Mouse (Mus musculus) midbrain, postnatal 0 days (tissue): ENCODE results near the gene Ddit4l. TPM values are rescaled to one million over a fixed set of nuclear protein-coding genes. Genes with fewer than 3 reads are reported as not detected.
"Not testable (repeated sequence)": the region's sequence is repeated elsewhere in the genome, so short reads cannot be mapped to it uniquely, and the experiment has no call there.

Experiments
- ATAC-seq: fragments of 200-750 bp; cut with Nextera tagmentation; 2 replicates; pipeline ENCODE4 v1.8.0; 2017; ENCODE audit warnings: moderate number of reproducible peaks, mild to moderate bottlenecking, moderate TSS enrichment, moderate library complexity; ENCODE audit not compliant: low FRiP score
- DNase-seq: peaks from one replicate; pipeline ENCODE4 v3.0.0-alpha.2; 2015; ENCODE audit warnings: low spot score
- H3K27ac ChIP-seq: fragments of 300-500 bp; sonication (generic); 2 replicates; pipeline ENCODE4 v1.5.1; 2014; ENCODE audit warnings: low read depth, mild to moderate bottlenecking, low read length, mixed read lengths
- H3K27me3 ChIP-seq: fragments of 300-500 bp; sonication (generic); 2 replicates; pipeline ENCODE4 v1.6.1; 2014; ENCODE audit warnings: low read length, control low read depth, mixed read lengths; ENCODE audit not compliant: insufficient read depth
- H3K36me3 ChIP-seq: fragments of 300-500 bp; sonication (generic); 2 replicates; pipeline ENCODE4 v1.6.1; 2014; ENCODE audit warnings: low read length, control low read depth, mixed read lengths; ENCODE audit not compliant: insufficient read depth
- H3K4me1 ChIP-seq: fragments of 300-500 bp; sonication (generic); 2 replicates; pipeline ENCODE4 v1.6.1; 2014; ENCODE audit warnings: mild to moderate bottlenecking, control low read depth, antibody characterized with exemption, low read length, mixed read lengths; ENCODE audit not compliant: insufficient read depth
- H3K4me2 ChIP-seq: fragments of 300-500 bp; sonication (generic); 2 replicates; pipeline ENCODE4 v1.6.1; 2014; ENCODE audit warnings: low read depth, mild to moderate bottlenecking, low read length, mixed read lengths; ENCODE audit not compliant: poor library complexity, severe bottlenecking
- H3K4me3 ChIP-seq: fragments of 300-500 bp; sonication (generic); 2 replicates; pipeline ENCODE4 v1.5.1; 2014; ENCODE audit warnings: low read depth, mild to moderate bottlenecking, low read length, moderate library complexity
- H3K9ac ChIP-seq: fragments of 300-500 bp; sonication (generic); replicated peaks from 2 replicates; pipeline ENCODE4 v1.6.1; 2014; ENCODE audit warnings: mild to moderate bottlenecking, low read length, moderate library complexity, mixed read lengths; ENCODE audit not compliant: poor library complexity, severe bottlenecking
- H3K9me3 ChIP-seq: fragments of 300-500 bp; sonication (generic); 2 replicates; pipeline ENCODE4 v1.6.1; 2016; ENCODE audit warnings: low read length, control low read depth
- CTCF ChIP-seq: IDR thresholded peaks from 2 replicates; pipeline ENCODE4 v1.5.1; 2016; ENCODE audit warnings: antibody characterized with exemption, mild to moderate bottlenecking
- WGBS: fragments of 180-500 bp; shearing (Covaris S2); extraction: QIAGEN DNeasy Blood & Tissue Kit; methylation state at CpG from one replicate; pipeline ENCODE4 v1.1.7; 2014; 5-methylcytosine and 5-hydroxymethylcytosine counted together
- polyA plus RNA-seq: library from polyadenylated mRNA; unstranded; fragments of >200 nt; fragmentation: Nextera tagmentation; extraction: Ambion mirVana; gene quantifications from 2 replicates; pipeline ENCODE4 v1.2.1, GENCODE M21; 2015
- total RNA-seq: library from RNA; depleted of rRNA; stranded (reverse); fragments of >200 nt; gene quantifications from 2 replicates; pipeline ENCODE4 v1.2.3, GENCODE M21; 2014

Gene Ddit4l
- total and polyA plus RNA-seq, 2 experiments from 2014 or later = 3.5 to 3.8 TPM

GRCm38 (mm10) chr3:137642568-137642967 lies 21.2 kb downstream of the Ddit4l start:
- no peak for ATAC-seq
- H3K36me3 ChIP-seq = no peaks in the 10 kb centered on the region
- no peak for TF ChIP-seq CTCF
- H3K4me2 ChIP-seq = no peak overlapping the region
- no peak overlapping the region for H3K27ac ChIP-seq
- no peak overlapping the region for H3K9ac ChIP-seq
- no peaks in the 10 kb centered on the region for H3K4me1 ChIP-seq
- no peaks in the 10 kb centered on the region for H3K9me3 ChIP-seq
- WGBS = 54% methylated on average over 3 of the region's 3 CpGs
- no peak for DNase-seq
- H3K27me3 ChIP-seq = no peaks in the 10 kb centered on the region
- no peak overlapping the region for H3K4me3 ChIP-seq

GRCm38 (mm10) chr3:137644081-137644480 lies 22.7 kb downstream of the Ddit4l start:
- Histone ChIP-seq H3K4me2 (no peak overlapping the region), H3K27me3 (no peaks in the 10 kb centered on the region), H3K27ac (no peak overlapping the region), H3K9me3 (no peaks in the 10 kb centered on the region), H3K36me3 (no peaks in the 10 kb centered on the region), H3K9ac (no peak overlapping the region), H3K4me3 (no peak overlapping the region), H3K4me1 (no peaks in the 10 kb centered on the region)
- WGBS = 91% methylated on average over 3 of the region's 3 CpGs
- TF ChIP-seq CTCF = no peak
- DNase-seq (no peak), ATAC-seq (no peak)

GRCm38 (mm10) chr3:137644947-137645346 lies 23.5 kb downstream of the Ddit4l start:
- no peak for TF ChIP-seq CTCF
- H3K4me1 ChIP-seq = no peaks in the 10 kb centered on the region
- ATAC-seq = no peak

GRCm38 (mm10) chr3:137647427-137648100 lies 26.2 kb downstream of the Ddit4l start:
- H3K4me2 ChIP-seq = no peak overlapping the region
- no peak overlapping the region for H3K4me3 ChIP-seq
- ATAC-seq (no peak), DNase-seq (peak; percentile 29)
- TF ChIP-seq CTCF = no peak
- H3K9ac ChIP-seq = no peak overlapping the region
- 58% methylated on average over 12 of the region's 12 CpGs for WGBS
- no peaks in the 10 kb centered on the region for H3K36me3 ChIP-seq
- H3K27me3 ChIP-seq = no peaks in the 10 kb centered on the region
- no peaks in the 10 kb centered on the region for H3K9me3 ChIP-seq
- H3K4me1 ChIP-seq = no peaks in the 10 kb centered on the region
- H3K27ac ChIP-seq = no peak overlapping the region

More at GRCm38 (mm10) chr3:137644947-137645346, 23.5 kb downstream of the Ddit4l start:
- Histone ChIP-seq H3K9ac (no peak overlapping the region), H3K4me2 (no peak overlapping the region), H3K27me3 (no peaks in the 10 kb centered on the region), H3K36me3 (no peaks in the 10 kb centered on the region), H3K9me3 (no peaks in the 10 kb centered on the region), H3K27ac (no peak overlapping the region), H3K4me3 (no peak overlapping the region)
- 89% methylated on average over 6 of the region's 6 CpGs for WGBS
- no peak for DNase-seq

GRCm38 (mm10) chr3:137649112-137649511 lies 27.7 kb downstream of the Ddit4l start:
- Histone ChIP-seq H3K4me2 (no peak overlapping the region), H3K27me3 (no peaks in the 10 kb centered on the region), H3K9ac (no peak overlapping the region), H3K4me1 (no peaks in the 10 kb centered on the region), H3K36me3 (no peaks in the 10 kb centered on the region), H3K4me3 (no peak overlapping the region), H3K9me3 (no peaks in the 10 kb centered on the region), H3K27ac (no peak overlapping the region)
- 31% methylated on average over 5 of the region's 5 CpGs for whole genome bisulfite sequencing
- DNase-seq = no peak
- no peak for TF ChIP-seq CTCF
- no peak for ATAC-seq

GRCm38 (mm10) chr3:137652853-137653252 lies 31.4 kb downstream of the Ddit4l start:
- Histone ChIP-seq H3K4me2 (no peak overlapping the region), H3K9me3 (no peaks in the 10 kb centered on the region), H3K27ac (no peak overlapping the region), H3K9ac (no peak overlapping the region), H3K27me3 (no peaks in the 10 kb centered on the region), H3K4me3 (no peak overlapping the region), H3K36me3 (no peaks in the 10 kb centered on the region), H3K4me1 (no peaks in the 10 kb centered on the region)
- DNase-seq = no peak
- no peak for TF ChIP-seq CTCF
- no peak for ATAC-seq
- whole genome bisulfite sequencing = 93% methylated on average over 2 of the region's 2 CpGs

GRCm38 (mm10) chr3:137671224-137671623 lies 49.8 kb downstream of the Ddit4l start, which contains the start of gene Gm21962:
Gm21962 (plus strand) TSS chr3:137671524.
- H3K27me3 ChIP-seq, H3K9me3 ChIP-seq, DNase-seq, H3K4me2 ChIP-seq, H3K27ac ChIP-seq, ATAC-seq, H3K4me3 ChIP-seq, H3K4me1 ChIP-seq, H3K9ac ChIP-seq, H3K36me3 ChIP-seq: not testable (repeated sequence)
- no CpG with 5 or more reads among the region's 3 CpGs for WGBS
